Mouse (Mus musculus): ENCODE results near the gene Shisa3. TPM values are rescaled to one million over a fixed set of nuclear protein-coding genes. Genes with fewer than 3 reads are reported as not detected.

Gene Shisa3
- 4.7 and 5.5 TPM in 2 replicates for polyA plus RNA-seq (2014; fragmentation: Nextera tagmentation; extraction: Ambion mirVana)

DNA sequence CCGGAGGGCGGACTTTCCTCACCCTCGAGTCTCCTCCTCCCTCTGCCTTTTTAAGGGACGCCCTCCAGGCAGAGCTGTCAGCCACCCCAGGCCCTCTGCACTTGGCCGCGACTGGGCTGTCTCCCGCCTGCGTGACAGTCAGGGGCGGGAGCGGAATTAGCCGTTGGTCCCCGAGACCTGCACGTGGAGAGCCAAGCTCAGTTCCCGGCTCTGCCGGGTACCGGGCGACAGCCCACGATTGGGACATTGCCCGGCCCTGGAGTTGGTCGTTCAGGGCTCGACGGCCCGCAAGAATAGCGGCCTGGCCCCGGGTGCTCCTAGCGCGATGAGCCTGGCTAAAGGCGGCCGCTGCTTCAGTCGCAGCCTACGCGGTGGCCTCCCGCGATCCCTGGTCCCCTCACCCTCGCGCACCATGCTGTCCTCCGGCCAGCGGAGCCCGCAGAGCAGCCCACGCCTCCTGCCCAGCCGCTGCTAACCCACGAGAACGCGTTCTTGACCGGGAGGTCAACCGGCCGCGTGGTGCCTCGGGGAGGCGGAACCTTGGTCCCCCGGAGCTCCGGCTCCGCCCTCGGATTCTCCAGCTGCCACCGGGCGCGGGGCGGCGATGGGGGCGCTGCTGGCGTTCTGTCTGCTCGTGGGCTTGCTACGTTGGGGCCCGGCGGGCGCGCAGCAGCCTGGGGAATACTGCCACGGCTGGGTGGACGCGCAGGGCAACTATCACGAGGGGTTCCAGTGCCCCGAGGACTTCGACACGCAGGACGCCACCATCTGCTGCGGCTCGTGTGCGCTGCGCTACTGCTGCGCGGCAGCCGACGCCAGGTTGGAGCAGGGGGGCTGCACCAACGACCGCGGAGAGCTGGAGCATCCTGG lies at the start of gene Shisa3:
Gene Shisa3 (plus strand): TSS at position 79 of the 870 bp plus-strand sequence.
- H3K9me3 ChIP-seq (ENCODE audit: low read depth, low read length): no peaks in the 10 kb centered on the region
- H3K4me2 ChIP-seq: peak within 1 kb of the TSS; percentile 95
- H3K9ac ChIP-seq: peak within 1 kb of the TSS; percentile 56
- no peak; the same call in 1 of the 2 replicates for TF ChIP-seq CTCF (IDR thresholded peaks at IDR 0.05; ENCODE audit: low read depth)
- DNase-seq (peak; percentile 74), ATAC-seq (ENCODE audit: insufficient read depth) (peak; percentile 86)
- peak within 1 kb of the TSS; percentile 20; the same call in 1 of the 2 replicates for H3K27ac ChIP-seq (ENCODE audit: low read depth)
- H3K36me3 ChIP-seq (ENCODE audit: insufficient read depth): no peaks in the 10 kb centered on the region
- peak within 1 kb of the TSS; percentile 52 for H3K4me3 ChIP-seq (ENCODE audit: low read depth, low read length)
- WGBS: under 1% methylated on average over 85 of the region's 86 CpGs
- H3K27me3 ChIP-seq (ENCODE audit: insufficient read depth, low read length): peaks cover 58% of the 10 kb centered on the region
- H3K4me1 ChIP-seq (ENCODE audit: insufficient read depth): 0 out of 2 replicates have a peak, but pooled peaks cover 5% of the 10 kb centered on the region

GRCm38 (mm10) chr5:67558644-67559043 lies 49.0 kb upstream of the Shisa3 start:
- Histone ChIP-seq H3K4me2 (no peak overlapping the region), H3K27ac (ENCODE audit: low read depth) (no peak overlapping the region), H3K9ac (no peak overlapping the region), H3K4me1 (ENCODE audit: insufficient read depth) (no peaks in the 10 kb centered on the region), H3K36me3 (ENCODE audit: insufficient read depth) (no peaks in the 10 kb centered on the region), H3K9me3 (ENCODE audit: low read depth, low read length) (no peaks in the 10 kb centered on the region), H3K27me3 (ENCODE audit: insufficient read depth, low read length) (no peaks in the 10 kb centered on the region), H3K4me3 (ENCODE audit: low read depth, low read length) (no peak overlapping the region)
- no peak for ATAC-seq (ENCODE audit: insufficient read depth)
- no peak for DNase-seq
- 70% methylated on average over 4 of the region's 4 CpGs for WGBS
- no peak for TF ChIP-seq CTCF (IDR thresholded peaks at IDR 0.05; ENCODE audit: low read depth)

GRCm38 (mm10) chr5:67559063-67559462 lies 48.6 kb upstream of the Shisa3 start:
- H3K27me3 ChIP-seq (ENCODE audit: insufficient read depth, low read length): no peaks in the 10 kb centered on the region
- no peak overlapping the region for H3K27ac ChIP-seq (ENCODE audit: low read depth)
- no peaks in the 10 kb centered on the region for H3K9me3 ChIP-seq (ENCODE audit: low read depth, low read length)
- no peaks in the 10 kb centered on the region for H3K36me3 ChIP-seq (ENCODE audit: insufficient read depth)
- H3K9ac ChIP-seq: no peak overlapping the region
- DNase-seq (no peak), ATAC-seq (ENCODE audit: insufficient read depth) (no peak)
- no peak overlapping the region for H3K4me2 ChIP-seq
- H3K4me1 ChIP-seq (ENCODE audit: insufficient read depth): no peaks in the 10 kb centered on the region
- 85% methylated on average over 3 of the region's 3 CpGs for WGBS
- no peak for TF ChIP-seq CTCF (IDR thresholded peaks at IDR 0.05; ENCODE audit: low read depth)
- H3K4me3 ChIP-seq (ENCODE audit: low read depth, low read length): no peak overlapping the region

GRCm38 (mm10) chr5:67572552-67573155 lies 35.0 kb upstream of the Shisa3 start:
- Histone ChIP-seq H3K4me1 (ENCODE audit: insufficient read depth) (peaks cover 21% of the 10 kb centered on the region), H3K4me2 (no peak overlapping the region), H3K27me3 (ENCODE audit: insufficient read depth, low read length) (no peaks in the 10 kb centered on the region), H3K27ac (ENCODE audit: low read depth) (no peak overlapping the region), H3K9me3 (ENCODE audit: low read depth, low read length) (no peaks in the 10 kb centered on the region), H3K4me3 (ENCODE audit: low read depth, low read length) (no peak overlapping the region), H3K36me3 (ENCODE audit: insufficient read depth) (no peaks in the 10 kb centered on the region), H3K9ac (no peak overlapping the region)
- no peak for TF ChIP-seq CTCF (IDR thresholded peaks at IDR 0.05; ENCODE audit: low read depth)
- peak; percentile 88 for ATAC-seq (ENCODE audit: insufficient read depth)
- DNase-seq: peak; percentile 93
- WGBS: 25% methylated on average over 6 of the region's 6 CpGs

- ATAC-seq (ENCODE audit: insufficient read depth): peak; percentile 25; the same call in 1 of the 2 replicates
- peak overlapping the region; percentile 16; the same call in 1 of the 2 replicates for H3K27ac ChIP-seq (ENCODE audit: low read depth)
- peak; percentile 64 for DNase-seq
Measured at GRCm38 (mm10) chr5:67574039-67574438, 33.6 kb upstream of the Shisa3 start.

GRCm38 (mm10) chr5:67575705-67576104 lies 32.0 kb upstream of the Shisa3 start:
- ATAC-seq (ENCODE audit: insufficient read depth): no peak
- peak; percentile 54 for DNase-seq
- 49% methylated on average over 2 of the region's 2 CpGs for WGBS
- no peaks in the 10 kb centered on the region for H3K9me3 ChIP-seq (ENCODE audit: low read depth, low read length)
- H3K36me3 ChIP-seq (ENCODE audit: insufficient read depth): no peaks in the 10 kb centered on the region
- no peak overlapping the region for H3K27ac ChIP-seq (ENCODE audit: low read depth)
- H3K27me3 ChIP-seq (ENCODE audit: insufficient read depth, low read length): no peaks in the 10 kb centered on the region
- H3K4me1 ChIP-seq (ENCODE audit: insufficient read depth): peaks cover 21% of the 10 kb centered on the region
- no peak overlapping the region for H3K9ac ChIP-seq
- H3K4me2 ChIP-seq: no peak overlapping the region
- TF ChIP-seq CTCF (IDR thresholded peaks at IDR 0.05; ENCODE audit: low read depth): no peak
- no peak overlapping the region for H3K4me3 ChIP-seq (ENCODE audit: low read depth, low read length)

More at GRCm38 (mm10) chr5:67574039-67574438, 33.6 kb upstream of the Shisa3 start:
- peaks cover 21% of the 10 kb centered on the region for H3K4me1 ChIP-seq (ENCODE audit: insufficient read depth)
- H3K36me3 ChIP-seq (ENCODE audit: insufficient read depth): no peaks in the 10 kb centered on the region
- no peak overlapping the region for H3K9ac ChIP-seq
- H3K9me3 ChIP-seq (ENCODE audit: low read depth, low read length): no peaks in the 10 kb centered on the region
- H3K4me3 ChIP-seq (ENCODE audit: low read depth, low read length): no peak overlapping the region
- H3K27me3 ChIP-seq (ENCODE audit: insufficient read depth, low read length): no peaks in the 10 kb centered on the region
- WGBS: 45% methylated on average over 9 of the region's 9 CpGs
- no peak overlapping the region for H3K4me2 ChIP-seq
- TF ChIP-seq CTCF (IDR thresholded peaks at IDR 0.05; ENCODE audit: low read depth): no peak

Data from lung, embryonic 14.5 days (tissue).